Comparison of ENCODE assay signal across 17 mouse cellular contexts in the genomic region with DNA sequence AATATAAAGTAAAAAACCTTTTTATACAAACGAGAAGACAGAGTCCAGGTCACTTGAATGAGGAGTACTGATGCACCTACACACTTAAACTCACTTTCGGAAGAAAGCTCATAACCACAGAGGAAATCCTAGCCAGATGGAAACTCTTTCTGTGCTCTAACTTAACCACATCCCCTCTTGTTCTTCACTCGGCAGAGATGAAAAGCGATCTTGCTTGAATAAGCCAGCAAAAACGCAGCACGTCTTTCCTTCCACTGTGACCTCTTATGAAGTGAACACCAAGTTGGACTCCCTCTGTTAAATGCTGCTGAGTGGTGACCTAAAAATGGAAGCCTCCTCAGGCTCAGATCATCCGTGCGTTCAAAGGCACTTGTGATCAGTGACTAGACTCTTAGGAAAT.
DNase-seq lines count a peak whose midpoint lies in the region; ATAC-seq and TF ChIP-seq lines count a peak whose summit lies in the region.
"Had no signal": no experiment of that assay in that cellular context is flagged by ENCODE, and none has a peak within 500 bp of the region (broad histone marks: within the 10 kb centered on the region; RNA-seq: fewer than 3 reads in every experiment).

No protein-coding gene starts in this region.

- H3K27me3 ChIP-seq in thymus, adult 2 months (ENCODE audit: control insufficient read depth, insufficient read depth, low read length) = no peaks in the 10 kb centered on the region
- H3K27me3 ChIP-seq: embryonic facial prominence, embryonic 12.5 days; limb, embryonic 13.5 days; midbrain, embryonic 15.5 days had no signal

- no peaks in the 10 kb centered on the region for H3K36me3 ChIP-seq in thymus, adult 2 months (ENCODE audit: control insufficient read depth, insufficient read depth, low read length)
- H3K36me3 ChIP-seq: embryonic facial prominence, embryonic 12.5 days; heart, embryonic 10.5 days; limb, embryonic 13.5 days; midbrain, embryonic 15.5 days had no signal

- intact Hi-C loops in left cerebral cortex, postnatal 14 days (cut with DNase I) = no loop called here

- H3K27ac ChIP-seq in thymus, adult 2 months (ENCODE audit: control insufficient read depth, insufficient read depth, low read length) = no peak overlapping the region
- H3K27ac ChIP-seq: embryonic facial prominence, embryonic 12.5 days; heart, embryonic 10.5 days; limb, embryonic 13.5 days; midbrain, embryonic 15.5 days had no signal

- H3K4me3 ChIP-seq in thymus, adult 2 months (ENCODE audit: control insufficient read depth, insufficient read depth, low read length) = no peak overlapping the region
- H3K4me3 ChIP-seq: embryonic facial prominence, embryonic 12.5 days; heart, embryonic 10.5 days; limb, embryonic 13.5 days; midbrain, embryonic 15.5 days had no signal

- TF ChIP-seq POLR2A in thymus, adult 2 months (IDR thresholded peaks at IDR 0.05; ENCODE audit: control insufficient read depth, extremely low read depth, insufficient read depth, low read length, poor library complexity) = no peak

- peaks cover 2% of the 10 kb centered on the region for H3K4me1 ChIP-seq in thymus, adult 2 months (replicated peaks; ENCODE audit: control insufficient read depth, insufficient read depth, low read length)
- H3K4me1 ChIP-seq: embryonic facial prominence, embryonic 12.5 days; heart, embryonic 10.5 days; limb, embryonic 13.5 days; midbrain, embryonic 15.5 days had no signal

- TF ChIP-seq CTCF in thymus, adult 2 months (IDR thresholded peaks at IDR 0.05; ENCODE audit: borderline replicate concordance, control insufficient read depth, extremely low read depth, insufficient read depth, low read length, poor library complexity) = no peak

- WGBS in thymus, adult 2 months = 2% methylated on average over 8 of the region's 8 CpGs

- peak; percentile 98 for ATAC-seq in CD4-positive, CD25-positive, alpha-beta regulatory T cell, adult 4 months
- peak; percentile 99 to 100 for ATAC-seq in hematopoietic stem cell, adult 5-6 weeks (replicated peaks in 1 of 2; ENCODE audit: insufficient read depth in 1 of 2, low FRiP score in 2 of 2, low TSS enrichment in 1 of 2, low read depth in 1 of 2, poor library complexity in 2 of 2, severe bottlenecking in 2 of 2)
- ATAC-seq in monocyte, adult 5-6 weeks (replicated peaks; ENCODE audit: insufficient number of reproducible peaks, low FRiP score, low TSS enrichment, poor library complexity, severe bottlenecking) = no peak
- ATAC-seq: liver, postnatal 0 days; midbrain, embryonic 15.5 days had no signal

- DNase-seq in CD4-positive helper T cell, adult 2 months (ENCODE audit: low read depth, low spot score) = peak; percentile 83
- DNase-seq in thymus, adult 2 months = peak; percentile 48
- DNase-seq in left cerebral cortex, postnatal 14 days (ENCODE audit: low spot score in 2 of 2) = no peak
- no peak for DNase-seq in urinary bladder, postnatal 14 days (ENCODE audit: low spot score)
- DNase-seq: adrenal gland, adult 2 months; cerebellum, adult 9-10 months; kidney, adult 9 months; liver, postnatal 0 days; lung, postnatal 4 days; retina, postnatal 1 day had no signal

Comparison
In these comparisons a context has a peak if more than half of its experiments do, and no peak if none do; other contexts are left out.
1. DNase-seq: peak in CD4-positive helper T cell, adult 2 months (single experiment) and thymus, adult 2 months (single experiment); none in left cerebral cortex, postnatal 14 days (0 of 2) and urinary bladder, postnatal 14 days (single experiment).